Mouse (Mus musculus) adipocyte (in vitro differentiated cells): ENCODE data around the gene Sorbs1.

Experiments used
- DNase-seq: peaks from one replicate; pipeline ENCODE4 v3.0.0-alpha.2; 2016; ENCODE audit warnings: low spot score

The Sorbs1 gene

GRCm38 (mm10) chr19:40346232-40346844 is 167.2 kb downstream of the Sorbs1 start:
- peak; percentile 92 for DNase-seq

- DNase-seq, result peak; percentile 83
Observed at GRCm38 (mm10) chr19:40345684-40346083, 167.9 kb downstream of the Sorbs1 start.

- DNase-seq, result peak; percentile 96
Observed at GRCm38 (mm10) chr19:40343018-40343417, 170.6 kb downstream of the Sorbs1 start.

DNA sequence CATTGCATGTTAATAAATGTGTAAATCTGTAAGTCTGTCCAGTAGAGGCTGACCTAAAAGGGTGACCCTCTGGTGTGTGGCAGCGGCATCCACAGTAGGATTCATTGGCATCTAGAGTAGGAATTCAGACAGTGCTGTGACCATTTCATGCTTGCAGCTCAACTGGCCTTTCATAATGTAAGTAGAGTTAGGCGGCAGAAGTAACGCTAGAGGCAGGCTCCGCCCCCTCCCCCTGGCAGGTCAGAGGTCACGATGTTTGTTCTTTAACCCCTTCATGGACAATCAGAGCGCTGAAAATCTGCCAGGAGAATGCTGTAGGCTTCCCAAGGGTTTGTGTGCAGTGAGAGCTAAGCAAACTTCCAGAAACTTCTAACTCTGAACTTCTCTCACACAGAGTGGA is 172.4 kb downstream of the Sorbs1 start:
- DNase-seq, result peak; percentile 63

- no peak for DNase-seq
Observed at GRCm38 (mm10) chr19:40336694-40337093, 176.9 kb downstream of the Sorbs1 start.

- DNase-seq, result no peak
Observed at GRCm38 (mm10) chr19:40333905-40334304, 179.7 kb downstream of the Sorbs1 start.

- DNase-seq, result no peak
Observed at GRCm38 (mm10) chr19:40333081-40333480, 180.5 kb downstream of the Sorbs1 start.

- DNase-seq, result no peak
Observed at GRCm38 (mm10) chr19:40332303-40332702, 181.3 kb downstream of the Sorbs1 start.

- no peak for DNase-seq
Observed at GRCm38 (mm10) chr19:40331846-40332245, 181.7 kb downstream of the Sorbs1 start.

- no peak for DNase-seq
Observed at GRCm38 (mm10) chr19:40326126-40326525, 187.5 kb downstream of the Sorbs1 start.

DNA sequence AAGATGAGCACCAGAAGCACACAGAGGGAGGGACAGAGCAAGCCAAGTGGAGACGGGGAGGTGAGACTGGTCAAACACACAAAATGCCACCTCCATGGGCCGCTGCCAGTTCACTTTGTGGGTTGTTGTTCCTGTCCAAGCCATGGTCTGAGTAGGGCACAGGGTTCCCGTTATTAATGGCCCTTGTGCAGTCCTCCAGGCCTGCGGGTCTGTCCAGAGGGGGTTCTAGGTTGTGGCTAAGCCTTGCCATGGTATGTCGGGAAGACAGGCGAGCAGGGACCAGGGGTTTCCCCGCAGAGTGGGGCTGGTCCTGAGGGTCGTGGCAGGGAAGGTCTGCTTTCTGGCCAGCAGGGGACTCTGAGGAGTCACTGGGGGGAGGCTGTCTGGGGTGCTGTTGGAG is 188.2 kb downstream of the Sorbs1 start:
- DNase-seq, result no peak

GRCm38 (mm10) chr19:40322226-40322625 is 191.4 kb downstream of the Sorbs1 start:
- no peak for DNase-seq

DNA sequence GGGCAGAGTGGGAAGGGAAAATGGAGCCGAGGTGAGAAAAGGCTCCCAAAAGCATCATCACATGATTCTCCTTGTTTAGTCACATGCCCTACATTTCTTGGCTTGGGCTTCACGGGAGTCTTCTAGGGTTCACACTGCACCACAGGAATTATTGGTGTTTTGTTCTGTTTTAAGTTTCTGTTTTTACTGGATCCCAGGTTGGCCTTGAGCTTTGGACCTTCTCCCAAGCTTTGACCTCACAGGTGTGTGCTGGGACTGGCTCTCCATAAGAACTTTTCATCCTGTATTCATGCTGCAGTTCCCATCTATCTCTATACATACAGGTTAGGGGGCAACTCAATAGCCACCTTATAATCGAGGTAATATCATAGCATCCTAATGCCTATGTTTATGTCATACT is 194.4 kb downstream of the Sorbs1 start:
- DNase-seq, result no peak

DNA sequence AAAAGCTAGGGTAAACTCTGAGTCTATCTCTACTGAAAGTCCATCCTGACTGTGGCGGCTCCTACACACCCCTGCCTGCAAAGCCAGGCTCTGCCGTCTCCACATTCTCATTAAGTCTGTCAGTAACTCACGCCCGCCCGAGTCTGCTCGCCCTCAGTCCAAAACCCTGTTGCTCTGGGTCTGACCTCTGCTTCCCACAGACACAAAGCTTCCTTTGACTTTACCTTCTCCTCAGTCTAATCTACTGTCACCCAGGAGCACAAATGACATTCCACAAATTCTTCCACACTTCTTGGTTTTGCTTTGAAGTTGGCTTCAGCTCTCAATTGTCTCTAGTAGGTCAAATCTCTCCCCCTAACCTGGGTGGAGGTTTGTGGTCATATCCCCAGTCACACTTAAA is 195.1 kb downstream of the Sorbs1 start:
- DNase-seq, result no peak

- no peak for DNase-seq
Observed at GRCm38 (mm10) chr19:40317001-40317400, 196.6 kb downstream of the Sorbs1 start.

DNA sequence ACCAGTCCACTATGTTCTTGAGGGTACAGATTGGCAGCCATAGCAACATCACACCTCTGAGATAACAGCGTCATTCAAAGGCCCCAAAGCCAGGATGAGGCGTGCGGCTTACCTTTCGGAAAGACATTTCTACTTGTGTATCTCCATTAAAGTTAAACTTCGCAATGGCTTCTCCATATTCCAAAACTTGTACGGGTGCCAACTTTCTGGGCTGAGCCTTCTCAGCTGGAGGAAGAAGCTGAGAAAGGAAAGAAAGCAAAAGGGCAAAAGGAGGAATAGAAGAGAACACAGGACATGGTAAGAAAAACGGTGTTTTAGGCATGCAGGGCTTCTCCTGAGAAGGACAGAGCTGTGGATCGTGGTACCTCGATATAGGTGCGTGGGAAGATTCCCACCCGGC is 199.3 kb downstream of the Sorbs1 start:
- no peak for DNase-seq

- no peak for DNase-seq
Observed at GRCm38 (mm10) chr19:40311631-40312030, 201.9 kb downstream of the Sorbs1 start.

DNA sequence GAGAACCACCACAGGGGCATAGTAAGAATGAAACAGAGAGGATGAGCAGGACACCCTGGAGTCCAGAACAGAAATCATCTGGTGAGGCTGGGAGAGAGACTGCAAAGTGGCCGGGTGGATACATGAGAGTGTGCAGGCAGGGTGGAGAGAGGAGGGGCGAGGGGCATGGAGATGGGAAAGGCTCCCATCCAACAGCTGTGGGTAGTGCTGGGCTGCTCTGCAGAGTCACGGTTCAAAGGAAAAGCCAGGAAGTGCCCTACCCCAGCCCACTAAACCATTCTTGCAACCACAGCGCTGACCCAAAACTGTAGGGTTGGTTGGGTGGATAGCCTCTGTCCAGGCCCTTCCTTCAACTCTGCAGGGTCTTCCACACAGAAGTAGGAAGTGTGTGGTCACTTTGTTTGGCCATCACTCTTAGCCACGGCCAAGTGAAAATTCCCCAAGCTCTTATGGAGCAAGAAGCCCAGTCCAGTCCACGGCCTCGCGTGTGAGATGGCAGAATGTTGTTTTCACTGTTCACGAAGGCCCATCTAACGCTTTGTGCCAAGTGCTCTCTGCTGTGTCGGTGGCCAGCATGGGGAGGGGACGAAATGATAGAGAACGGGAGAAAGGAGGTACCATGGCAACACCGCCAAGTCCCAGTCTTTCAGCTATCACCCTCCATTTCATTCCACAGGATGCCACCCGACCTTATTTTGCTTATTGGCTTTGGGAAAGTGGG is 203.0 kb downstream of the Sorbs1 start:
- DNase-seq, result no peak

DNA sequence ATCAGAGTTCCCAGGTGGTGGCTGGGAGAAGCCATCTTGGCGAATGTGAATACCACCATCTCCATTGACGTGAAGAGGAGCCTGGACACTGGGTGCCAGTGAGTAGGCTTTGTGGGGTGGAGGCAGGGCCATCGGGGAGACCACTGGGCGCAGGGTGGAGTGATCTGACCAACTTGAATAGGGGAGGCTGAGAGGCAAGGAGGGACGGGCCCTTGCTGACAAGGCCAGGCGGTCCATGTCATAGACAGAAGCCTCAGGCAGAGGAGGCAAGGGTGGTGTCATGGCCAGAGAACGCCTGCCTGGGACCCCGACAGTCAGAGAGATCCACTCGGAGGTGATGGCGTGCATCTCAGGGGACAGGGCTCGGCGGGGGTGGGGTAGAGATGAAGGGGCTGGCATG is 203.7 kb downstream of the Sorbs1 start:
- DNase-seq, result no peak

DNA sequence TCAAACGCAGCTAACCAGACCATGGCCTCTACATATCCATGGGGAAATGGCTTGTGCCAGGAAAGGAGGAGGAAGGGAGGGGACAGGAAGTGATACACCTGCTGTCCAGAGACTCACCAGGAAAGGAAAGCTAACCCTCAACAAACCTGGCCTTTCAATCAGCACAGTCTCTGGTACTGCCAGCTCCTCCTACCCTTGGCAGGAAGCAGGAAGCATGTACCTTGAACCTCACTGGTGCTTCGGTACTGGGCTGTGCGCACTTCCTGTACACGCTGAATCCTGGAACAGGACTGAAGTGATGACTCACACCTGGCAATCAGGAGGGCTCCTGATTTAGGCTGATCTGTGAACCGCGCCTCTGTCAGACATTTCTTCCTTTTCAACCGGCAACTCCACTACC is 206.0 kb downstream of the Sorbs1 start:
- DNase-seq, result no peak

GRCm38 (mm10) chr19:40306631-40307030 is 206.9 kb downstream of the Sorbs1 start:
- DNase-seq, result no peak

DNA sequence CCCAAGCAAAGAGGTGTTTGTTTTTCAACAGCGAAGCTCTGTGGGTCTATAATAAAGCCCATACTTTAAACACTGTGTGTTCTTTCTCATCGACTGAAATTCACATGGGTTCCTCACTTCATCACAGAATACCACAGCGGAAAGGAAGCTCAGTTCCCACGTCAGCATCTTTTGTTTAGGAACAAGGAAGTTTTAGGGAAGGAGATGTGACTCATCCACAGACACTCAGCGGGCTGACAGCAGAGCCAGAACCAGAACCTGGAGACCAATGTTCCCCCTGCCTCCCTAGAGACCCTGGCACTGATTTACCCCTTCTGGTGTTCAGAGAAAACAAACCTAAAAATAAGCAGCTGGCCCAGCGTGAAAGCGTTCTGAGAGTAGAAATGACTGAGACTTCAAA is 208.1 kb downstream of the Sorbs1 start:
- DNase-seq, result no peak

GRCm38 (mm10) chr19:40302916-40303315 is 210.7 kb downstream of the Sorbs1 start:
- no peak for DNase-seq

DNA sequence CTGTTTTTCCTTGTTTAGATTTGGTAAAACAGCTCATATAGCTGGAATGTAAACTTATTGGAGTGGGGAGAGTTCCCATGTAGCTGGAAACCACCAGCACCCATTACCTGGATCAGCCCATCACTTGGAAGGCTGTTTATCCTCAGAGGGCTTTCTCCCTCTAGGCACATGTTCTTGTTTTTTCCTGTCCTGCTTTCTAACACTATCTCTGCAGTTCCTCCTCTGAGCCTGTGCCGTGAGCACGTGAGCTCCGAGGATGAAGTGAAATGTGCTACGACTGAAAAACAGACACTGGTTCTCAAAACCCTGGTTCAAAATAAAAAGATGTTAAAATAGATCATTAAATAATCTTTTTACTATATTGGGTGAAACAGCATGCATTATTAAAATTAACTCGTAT is 211.1 kb downstream of the Sorbs1 start:
- DNase-seq, result no peak
